Mouse (Mus musculus) telencephalon, adult 2 months (tissue): ENCODE measurements at regions not wholly inside any gene's neighbourhood (a gene's known extent, or its start where the extent isn't known, plus 50 kb on each side); places are given as distances from the start of the nearest gene placed in this dataset.
A peak's percentile ranks its signal among the peaks of the same experiment; 100 is the strongest.
"Not testable (repeated sequence)": the region's sequence is repeated elsewhere in the genome, so short reads cannot be mapped to it uniquely, and the experiment has no call there.

Source experiments
- DNase-seq: peaks from one replicate; pipeline ENCODE4 v3.0.0-alpha.2; 2011; ENCODE audit warnings: low read depth, low spot score

DNA sequence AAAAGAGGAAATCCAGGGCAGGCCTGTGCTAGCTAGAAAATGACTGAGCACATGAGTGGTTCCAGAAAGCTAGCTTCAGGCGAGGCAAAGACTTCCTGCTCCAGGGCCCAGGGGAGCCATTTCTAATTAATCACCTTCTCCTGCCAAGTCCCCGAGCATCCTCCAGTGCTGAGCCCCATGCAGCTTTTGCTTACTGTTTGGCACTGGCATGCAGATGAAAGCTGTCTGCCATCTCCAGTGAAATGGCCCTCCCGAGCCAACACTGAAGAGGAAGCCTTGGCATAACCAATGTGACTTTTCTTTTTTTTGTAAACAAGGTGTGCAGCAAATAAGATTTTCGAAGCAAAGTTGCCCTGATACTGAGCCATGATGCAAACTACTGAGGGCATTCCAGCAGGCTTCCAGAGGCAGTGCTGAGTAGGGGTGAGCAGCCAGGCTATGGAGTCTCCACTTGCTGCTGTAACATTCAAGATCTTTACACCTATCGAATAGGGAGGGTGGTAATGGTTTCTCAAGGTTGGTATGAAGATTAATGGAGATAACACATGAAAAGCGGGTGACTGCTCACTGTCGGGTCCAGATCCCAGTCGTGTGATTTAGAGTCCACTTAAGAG lies 125.4 kb upstream of the Immp2l start:
- DNase-seq: no peak

DNA sequence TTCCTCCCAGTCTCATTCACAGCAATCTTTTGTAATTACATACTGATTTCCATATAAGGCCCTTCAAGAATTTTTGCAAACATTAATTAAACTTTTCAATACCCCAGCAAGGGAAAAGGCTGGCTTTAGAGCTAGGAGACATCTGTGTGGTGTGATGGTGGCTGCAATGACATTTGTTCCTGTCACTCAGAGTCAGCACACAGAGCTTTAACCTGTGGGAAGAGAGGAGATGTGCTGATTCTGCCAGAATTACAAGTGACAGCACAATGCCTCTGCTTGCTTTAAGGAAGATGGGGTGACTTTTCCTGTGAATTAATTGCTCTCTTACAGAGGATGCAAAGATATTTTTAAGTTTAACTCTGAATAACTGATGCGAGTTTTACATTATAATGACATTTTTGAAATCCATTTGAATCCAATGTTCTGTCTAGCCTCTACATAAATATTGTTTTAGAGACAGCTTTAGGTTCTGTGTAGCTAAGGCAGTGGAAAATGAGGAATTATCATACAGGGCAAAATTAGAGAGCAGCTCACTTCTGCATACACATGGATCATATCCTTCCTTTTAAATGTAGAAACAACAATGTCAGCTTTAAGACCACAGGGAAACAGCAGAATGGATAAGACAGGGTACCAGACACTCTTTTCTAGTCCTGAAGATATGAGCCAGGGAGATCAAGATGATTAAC lies 118.1 kb upstream of the Immp2l start:
- DNase-seq: no peak

DNA sequence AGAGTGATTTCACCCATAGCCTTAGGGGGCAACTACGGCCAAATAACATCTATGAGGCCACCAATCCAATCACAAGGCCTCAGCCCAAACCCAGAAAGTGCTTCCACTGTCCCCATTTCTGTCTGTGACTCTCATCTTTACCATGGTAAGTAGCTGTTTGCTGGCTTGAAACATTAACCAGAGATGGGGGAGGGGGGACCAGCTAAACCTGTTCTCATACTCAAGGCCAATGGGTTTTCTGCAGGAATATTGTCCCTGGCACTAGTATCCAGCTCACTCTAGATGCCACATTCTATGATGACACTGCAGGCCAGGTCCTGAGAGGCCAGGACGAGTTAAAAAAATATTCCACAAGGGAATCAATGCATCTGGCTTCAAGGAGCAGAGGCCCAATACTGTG lies 117.1 kb upstream of the Immp2l start:
- DNase-seq: no peak

DNA sequence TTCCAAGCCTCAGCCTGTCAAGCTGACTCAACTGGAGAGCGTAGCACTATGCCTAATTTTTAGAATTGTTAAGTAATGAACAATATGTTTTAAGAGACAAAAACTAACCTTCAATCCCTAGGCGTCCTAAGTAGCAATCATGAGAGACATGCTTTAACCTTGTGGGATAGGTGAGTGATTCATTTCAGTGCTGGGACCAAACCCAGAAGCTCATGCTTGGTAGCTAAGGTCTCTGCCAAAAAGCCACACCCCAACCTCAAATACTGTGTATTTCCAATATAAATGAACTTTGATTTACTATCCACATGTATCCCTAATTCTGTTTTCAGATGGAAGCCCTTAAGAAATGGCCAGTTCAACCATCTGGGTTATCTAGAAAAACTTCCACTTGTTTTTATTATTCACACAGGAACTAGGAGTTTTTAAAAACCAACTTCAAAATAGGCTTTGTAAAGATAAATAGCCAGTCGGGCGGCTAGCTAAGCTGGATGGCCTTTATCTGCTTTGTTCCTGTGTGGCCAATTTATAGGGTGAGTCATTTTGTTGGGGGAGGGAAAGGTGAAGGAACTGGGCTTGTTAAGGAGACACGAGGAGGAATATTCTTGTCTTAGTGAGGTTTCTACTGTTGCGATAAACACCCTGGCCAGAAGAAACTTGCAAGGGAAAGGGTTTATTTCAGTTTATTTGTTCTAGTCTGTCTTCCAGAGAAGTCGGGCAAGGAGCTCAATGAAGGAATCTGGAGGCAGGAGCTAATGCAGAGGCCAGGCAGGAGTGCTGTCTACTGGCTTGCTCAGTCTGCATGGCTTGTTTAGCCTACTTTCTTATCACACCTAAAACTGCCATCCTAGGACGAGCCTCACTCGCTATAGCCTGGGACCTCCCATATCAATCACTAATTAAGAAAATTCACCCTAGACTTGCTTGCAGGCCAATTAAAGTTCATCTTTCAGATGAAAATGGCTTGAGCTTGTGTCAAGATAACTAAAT lies 114.8 kb upstream of the Immp2l start:
- DNase-seq: no peak

DNA sequence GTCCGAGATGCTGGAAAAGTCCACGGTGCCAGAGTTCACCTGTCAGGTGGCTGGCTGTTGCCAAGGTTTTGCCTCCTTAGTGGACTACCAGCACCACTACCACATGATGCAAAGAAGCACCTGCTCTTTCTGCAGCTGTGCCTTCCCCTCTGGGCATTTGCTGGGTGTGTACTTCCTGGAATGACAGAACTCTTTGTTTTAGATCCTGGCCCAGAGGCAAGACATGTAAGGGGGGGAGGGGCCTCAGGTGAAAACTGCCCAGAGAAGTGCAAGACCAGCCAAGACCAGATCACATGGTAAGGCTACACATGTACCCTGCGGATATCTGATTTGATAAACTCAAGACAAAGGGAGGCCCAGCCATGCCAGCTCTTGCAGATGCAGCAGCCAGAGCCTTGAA lies 106.4 kb upstream of the Immp2l start:
- no peak for DNase-seq

DNA sequence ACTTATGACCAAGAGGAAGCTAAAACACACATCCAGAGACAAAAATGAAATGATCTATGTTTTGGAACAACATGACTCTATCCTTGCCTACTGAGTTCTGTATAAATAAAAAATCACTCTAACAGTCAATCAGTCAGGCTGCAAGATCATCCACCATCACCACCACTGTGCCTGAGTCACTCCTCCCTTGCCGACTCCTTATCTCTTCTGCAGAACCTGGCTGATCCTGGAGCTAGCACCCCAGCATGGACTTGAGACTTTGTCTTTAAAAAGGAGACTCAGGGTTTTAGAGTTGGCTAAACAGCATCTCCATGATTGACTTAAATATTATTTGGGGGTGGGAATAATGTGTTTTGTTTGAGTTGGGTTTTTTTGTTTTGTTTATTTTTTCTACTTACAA lies 101.9 kb upstream of the Immp2l start:
- DNase-seq: no peak

- DNase-seq: peak; percentile 74
Observed at GRCm38 (mm10) chr12:40926681-40927080, 97.2 kb upstream of the Immp2l start.

- not testable (repeated sequence) for DNase-seq
Observed at GRCm38 (mm10) chr12:40929409-40929808, 94.5 kb upstream of the Immp2l start.

DNA sequence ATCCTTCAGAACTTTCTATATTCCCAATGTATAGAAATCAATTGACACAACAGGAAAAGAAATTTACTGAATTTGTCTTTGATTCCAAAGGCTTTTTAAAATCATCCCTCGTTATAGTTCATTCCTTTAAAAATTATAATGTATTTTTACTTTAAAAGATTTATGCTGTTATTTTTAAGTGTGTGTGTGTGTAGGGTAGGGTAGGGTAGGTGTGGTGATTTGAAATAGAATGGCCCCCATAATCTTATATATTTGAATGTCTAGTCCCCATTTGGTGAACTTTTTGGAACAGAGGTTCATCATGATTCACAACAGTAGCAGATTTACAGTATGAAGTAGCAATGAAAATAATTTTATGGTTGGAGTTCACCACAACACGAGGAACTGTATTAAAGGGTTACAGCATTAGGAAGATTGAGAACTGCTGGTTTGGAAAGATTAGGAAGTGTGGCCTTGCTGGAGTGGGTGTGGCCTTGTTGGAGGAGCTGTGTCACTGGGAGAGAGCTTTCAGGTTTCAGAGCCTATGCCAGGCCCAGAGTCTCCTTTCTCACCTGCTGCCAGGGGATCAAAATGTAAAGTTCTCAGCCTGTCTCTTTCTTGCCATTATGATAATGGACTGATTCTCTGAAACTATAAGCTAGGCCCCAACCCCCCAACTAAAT lies 88.7 kb upstream of the Immp2l start:
- DNase-seq: no peak

- no peak for DNase-seq
Observed at GRCm38 (mm10) chr12:40937037-40937436, 86.9 kb upstream of the Immp2l start.

DNA sequence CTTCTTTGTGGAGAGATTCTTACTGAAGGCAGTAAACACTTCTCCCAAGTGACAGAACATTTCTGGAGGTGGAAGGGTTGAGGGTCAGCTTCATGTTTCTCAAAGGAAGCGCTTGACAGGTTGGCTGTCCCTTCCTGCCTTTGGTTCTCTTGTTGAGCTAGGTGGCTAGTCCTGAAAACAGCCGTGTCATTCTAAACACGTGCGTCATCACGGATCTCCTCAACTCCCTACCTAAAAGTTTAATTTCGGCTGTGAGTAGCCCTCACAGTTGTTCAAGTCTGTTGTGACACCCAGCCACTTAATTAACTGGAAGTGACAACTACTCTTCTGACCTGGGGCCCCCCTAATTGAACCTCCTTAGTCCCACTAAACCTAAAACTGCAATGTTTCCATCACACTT lies 77.0 kb upstream of the Immp2l start:
- no peak for DNase-seq

DNA sequence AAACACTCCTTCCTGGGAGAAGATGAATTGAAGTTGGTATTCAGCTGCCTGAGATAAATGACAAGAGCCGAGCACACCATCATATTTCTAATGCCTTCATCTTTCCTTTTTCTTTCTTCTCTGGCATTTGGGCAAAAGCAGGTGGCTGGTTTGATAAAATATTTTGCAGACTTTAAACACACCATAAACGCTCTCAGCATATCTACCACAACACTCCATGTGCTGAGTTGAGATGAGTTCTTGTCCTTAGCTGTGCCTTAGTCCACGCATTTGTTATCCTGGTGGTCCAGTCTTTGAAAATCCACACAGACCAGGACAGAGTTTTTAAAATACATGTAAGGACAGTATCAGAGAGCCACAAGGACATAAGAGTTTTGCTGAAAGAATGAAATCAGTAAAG lies 74.3 kb upstream of the Immp2l start:
- DNase-seq: no peak

DNA sequence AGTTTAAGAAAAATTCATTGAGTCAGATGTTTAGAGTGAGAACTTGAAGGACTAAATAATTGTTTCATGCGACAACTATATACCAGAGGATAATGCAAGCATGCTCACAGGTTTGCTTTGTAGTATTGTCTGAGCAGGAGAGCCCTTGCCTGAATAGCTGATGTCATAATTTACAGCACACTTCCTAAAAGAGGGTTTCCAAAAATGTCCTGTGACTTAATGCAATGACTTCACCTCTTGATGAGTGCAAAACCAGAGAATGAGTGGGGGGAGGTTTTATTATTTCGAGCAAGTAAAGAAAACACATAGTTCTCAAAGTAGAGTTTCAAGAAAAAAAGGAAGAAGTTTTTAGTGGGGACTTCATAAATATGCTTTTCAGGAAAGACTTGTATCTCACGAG lies 65.4 kb upstream of the Immp2l start:
- DNase-seq: no peak

DNA sequence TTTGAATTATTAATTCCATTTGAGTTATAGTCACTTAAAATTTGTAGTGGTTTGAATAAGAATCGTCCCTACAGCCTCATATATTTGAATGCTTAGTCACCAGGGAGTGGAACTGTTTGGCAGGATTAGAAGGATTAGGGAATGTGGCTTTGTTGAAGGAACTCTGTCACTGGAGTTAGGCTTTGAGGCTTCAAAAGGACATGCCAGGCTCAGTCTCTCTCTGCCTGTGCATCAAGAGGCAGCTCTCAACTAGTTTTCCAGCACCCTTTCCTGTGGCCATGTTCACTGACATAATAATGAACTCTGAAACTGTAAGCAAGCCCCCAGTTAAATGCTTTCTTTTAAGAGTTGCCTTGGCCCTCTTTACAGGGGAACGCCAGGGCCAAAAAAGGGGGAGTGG lies 58.9 kb upstream of the Immp2l start:
- DNase-seq: no peak

DNA sequence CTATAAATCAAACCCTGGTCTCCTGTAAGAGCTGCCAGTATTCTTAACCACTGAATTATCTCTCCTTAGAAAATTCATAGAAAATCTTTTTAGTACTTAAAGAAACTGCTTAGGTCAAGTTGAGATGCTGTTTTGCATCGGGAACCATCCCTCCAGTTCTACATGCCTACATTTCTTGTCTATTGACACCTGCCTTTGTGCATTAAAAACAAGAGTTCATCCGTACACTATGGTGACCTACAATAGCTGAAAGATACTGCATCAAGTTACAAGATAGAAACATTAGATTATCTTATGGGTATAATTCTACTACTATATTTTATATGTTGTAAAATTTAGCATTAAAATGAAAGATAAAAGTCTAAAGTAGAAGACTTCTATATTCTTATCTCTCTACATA lies 57.6 kb upstream of the Immp2l start:
- DNase-seq: no peak

GRCm38 (mm10) chr12:40966723-40967122 lies 57.2 kb upstream of the Immp2l start:
- DNase-seq: not testable (repeated sequence)

- DNase-seq: no peak
Observed at GRCm38 (mm10) chr12:40972844-40973243, 51.0 kb upstream of the Immp2l start.
